Mouse (Mus musculus) bone marrow, adult 2 months (tissue): Measurements from ENCODE around the gene Lmntd1.

Experiments used
- CTCF ChIP-seq: fragments of 200-500 bp; IDR thresholded peaks from 2 replicates; pipeline ENCODE4 v1.5.1; 2011; ENCODE audit warnings: low read length, control low read depth; ENCODE audit not compliant: control insufficient read depth, insufficient read depth
- POLR2A ChIP-seq: fragments of 200-500 bp; IDR thresholded peaks from 2 replicates; pipeline ENCODE4 v1.6.1; 2011; ENCODE audit warnings: low read depth, mild to moderate bottlenecking, control low read depth, low read length, borderline replicate concordance; ENCODE audit not compliant: control insufficient read depth

GRCm38 (mm10) chr6:145344719-145345118 is 269.4 kb downstream of the Lmntd1 start:
- TF ChIP-seq CTCF (no peak), POLR2A (no peak)
